Mouse (Mus musculus) forebrain, embryonic 14.5 days (tissue): ENCODE results near the gene Ube2f. TPM values are rescaled to one million over a fixed set of nuclear protein-coding genes. Genes with fewer than 3 reads are reported as not detected.

Source experiments
- polyA plus RNA-seq: library from polyadenylated mRNA; unstranded; fragments of >200 nt; fragmentation: Nextera tagmentation; extraction: Ambion mirVana; gene quantifications from 2 replicates; pipeline ENCODE4 v1.2.1, GENCODE M21; 2014

Ube2f gene
- polyA plus RNA-seq, 1 experiment from 2014 or later = 78.8 TPM

Other genes starting within 250 kb of the Ube2f start
- gene Rbm44, start 105.2 kb upstream of the Ube2f start, polyA plus RNA-seq = 0.15 and 0.17 TPM in 2 replicates
- gene Ramp1, start 70.5 kb upstream of the Ube2f start, polyA plus RNA-seq = 2.6 and 3.0 TPM in 2 replicates
- 6.3 and 7.3 TPM in 2 replicates for gene Scly, start 48.0 kb downstream of the Ube2f start, polyA plus RNA-seq
- gene Espnl, start 71.8 kb downstream of the Ube2f start, polyA plus RNA-seq = 0.08 and 0.09 TPM in 2 replicates
- gene Klhl30, start 100.7 kb downstream of the Ube2f start, polyA plus RNA-seq = 0.05 and 0.06 TPM in 2 replicates
- gene Erfe, start 116.1 kb downstream of the Ube2f start, polyA plus RNA-seq = 0.12 and 0.27 TPM in 2 replicates
- 151 and 162 TPM in 2 replicates for gene Ilkap, start 148.5 kb downstream of the Ube2f start, polyA plus RNA-seq
- gene Hes6, start 163.7 kb downstream of the Ube2f start, polyA plus RNA-seq = 217 and 240 TPM in 2 replicates
- 2.6 and 4.5 TPM in 2 replicates for gene Per2, start 209.0 kb downstream of the Ube2f start, polyA plus RNA-seq
- 6.1 and 6.5 TPM in 2 replicates for gene Traf3ip1, start 244.3 kb downstream of the Ube2f start, polyA plus RNA-seq